In the genomic region with DNA sequence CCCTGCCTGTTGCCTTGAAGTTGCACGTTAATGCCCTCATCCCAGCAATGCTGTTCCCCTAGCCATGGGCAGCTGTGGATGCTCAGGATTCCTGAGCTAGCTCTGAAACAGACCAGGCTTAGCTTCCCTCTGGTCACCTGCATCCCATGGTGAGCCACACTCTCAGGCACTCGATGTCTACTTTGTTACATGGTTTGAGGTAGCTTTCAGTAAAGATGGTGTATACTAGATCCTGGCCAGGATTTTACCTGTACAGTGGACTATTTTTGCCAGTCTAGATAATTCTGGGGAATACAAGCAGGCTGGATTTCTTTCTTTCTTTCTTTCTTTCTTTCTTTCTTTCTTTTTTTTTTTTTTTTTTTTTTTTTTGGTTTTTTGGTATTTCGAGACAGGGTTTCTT, we compare ENCODE assay signal across 12 mouse cellular contexts. TPM values are rescaled to one million over a fixed set of nuclear protein-coding genes. Genes with fewer than 3 reads are reported as not detected.
"Had no signal": no experiment of that assay in that cellular context is flagged by ENCODE, and none has a peak within 500 bp of the region (broad histone marks: within the 10 kb centered on the region; RNA-seq: fewer than 3 reads in every experiment).

A gene (plus strand): TSS at position 301 of the 400 bp plus-strand sequence.

- H3K36me3 ChIP-seq: limb, embryonic 13.5 days; midbrain, embryonic 15.5 days had no signal

- H3K4me3 ChIP-seq: limb, embryonic 13.5 days; midbrain, embryonic 15.5 days had no signal

- H3K27ac ChIP-seq: limb, embryonic 13.5 days; liver, embryonic 14.5 days; midbrain, embryonic 15.5 days had no signal

- DNase-seq: kidney, adult 11 months; left cerebral cortex, postnatal 4 days; lung, postnatal 36 days; right cerebral cortex, postnatal 14 days; thymus, adult 2 months; thymus, postnatal 25 days had no signal

- H3K4me2 ChIP-seq: limb, embryonic 13.5 days; midbrain, embryonic 11.5 days; midbrain, embryonic 15.5 days had no signal

- H3K4me1 ChIP-seq: limb, embryonic 13.5 days; midbrain, embryonic 15.5 days had no signal

- H3K9me3 ChIP-seq: limb, embryonic 13.5 days; midbrain, embryonic 15.5 days had no signal

- H3K9ac ChIP-seq: limb, embryonic 13.5 days; liver, embryonic 14.5 days; midbrain, embryonic 15.5 days had no signal

- H3K27me3 ChIP-seq: limb, embryonic 13.5 days; midbrain, embryonic 15.5 days had no signal

- ATAC-seq: midbrain, embryonic 15.5 days had no signal

RNA-seq across cellular contexts. Expression of the gene that starts here (rescaled TPM):
- polyA plus RNA-seq: liver, adult 2 months; liver, embryonic 14.5 days; midbrain, embryonic 11.5 days; neural tube, embryonic 14.5 days had no signal
